Mouse (Mus musculus) thymus, adult 2 months (tissue): ENCODE data around the gene Sapcd1.

ENCODE experiments used
- CTCF ChIP-seq: fragments of 200-500 bp; IDR thresholded peaks from 2 replicates; pipeline ENCODE4 v1.5.1; 2012; ENCODE audit warnings: mild to moderate bottlenecking, control low read depth, low read length, moderate library complexity, borderline replicate concordance; ENCODE audit not compliant: control insufficient read depth, poor library complexity, insufficient read depth; ENCODE audit errors: extremely low read depth
- POLR2A ChIP-seq: fragments of 200-500 bp; IDR thresholded peaks from 2 replicates; pipeline ENCODE4 v1.6.1; 2012; ENCODE audit warnings: mild to moderate bottlenecking, low read length, control low read depth, moderate library complexity; ENCODE audit not compliant: control insufficient read depth, poor library complexity, insufficient read depth; ENCODE audit errors: extremely low read depth

DNA sequence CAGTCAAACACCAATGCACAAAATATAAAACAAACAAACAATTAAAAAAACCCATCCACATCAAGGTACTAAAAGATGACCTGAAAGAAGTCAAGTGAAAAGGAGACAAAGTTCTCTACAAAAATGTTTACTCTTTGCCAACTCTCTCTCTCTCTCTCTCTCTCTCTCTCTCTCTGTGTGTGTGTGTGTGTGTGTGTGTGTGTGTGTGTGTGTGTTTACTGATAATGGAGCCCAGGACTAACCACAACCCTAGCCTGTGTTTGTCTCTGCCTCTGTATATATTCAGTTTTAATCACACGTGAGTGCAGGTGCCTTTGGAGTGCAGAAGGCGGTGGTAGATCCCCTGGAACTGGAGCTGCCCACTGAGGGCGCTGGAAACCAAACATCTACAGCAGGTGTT, 29.3 kb upstream of the Sapcd1 start:
- TF ChIP-seq CTCF = no peak
- TF ChIP-seq POLR2A = no peak
